Mouse (Mus musculus) CH12.LX (cell line): ENCODE data around the gene Klc1. TPM values are rescaled to one million over a fixed set of nuclear protein-coding genes. Genes with fewer than 3 reads are reported as not detected.

Source experiments
- DNase-seq: peaks from one replicate; pipeline ENCODE4 v3.0.0-alpha.2; 2013; ENCODE audit errors: extremely low read depth
- H3K27ac ChIP-seq: 2 replicates; pipeline ENCODE4 v1.5.1; 2012; ENCODE audit warnings: low read depth, mild to moderate bottlenecking, control low read depth, moderate library complexity; ENCODE audit not compliant: insufficient read depth
- H3K27me3 ChIP-seq: replicated peaks from 2 replicates; pipeline ENCODE3; 2012; ENCODE audit warnings: inconsistent platforms
- H3K36me3 ChIP-seq, 2 experiments: replicated peaks in 1 of 2; 2 replicates each; pipeline versions ENCODE3 to v1.6.1; 2012; ENCODE audit warnings: inconsistent platforms in 1 of 2, low read length in 1 of 2, mild to moderate bottlenecking in 1 of 2, mixed read lengths in 1 of 2, moderate library complexity in 1 of 2; ENCODE audit not compliant: control insufficient read depth in 1 of 2, insufficient read depth in 1 of 2
- H3K4me1 ChIP-seq, 2 experiments: 2 replicates each; pipeline ENCODE4 v1.6.1; 2012; ENCODE audit warnings: inconsistent platforms in 1 of 2, moderate library complexity in 1 of 2; ENCODE audit not compliant: insufficient read depth in 2 of 2, control insufficient read depth in 1 of 2
- H3K4me2 ChIP-seq: 2 replicates; pipeline ENCODE4 v1.6.1; 2012; ENCODE audit warnings: low read depth, mild to moderate bottlenecking, control low read depth; ENCODE audit not compliant: poor library complexity, insufficient read depth, severe bottlenecking
- H3K4me3 ChIP-seq, 3 experiments: fragments of 150-350 bp in 1 of 3; sonication (generic) in 1 of 3; replicated peaks in 1 of 3; 2 replicates each; pipeline versions ENCODE3 to v1.5.1; 2011 to 2012; ENCODE audit warnings: low read depth in 2 of 3, low read length in 2 of 3, mild to moderate bottlenecking in 2 of 3, moderate library complexity in 2 of 3, control low read depth in 1 of 3, improper control_type of control experiment in 1 of 3, inconsistent platforms in 1 of 3, mixed read lengths in 1 of 3; ENCODE audit not compliant: poor library complexity in 1 of 3
- H3K79me2 ChIP-seq: replicated peaks from 2 replicates; pipeline ENCODE4 v1.6.1; 2012; ENCODE audit warnings: mild to moderate bottlenecking, moderate library complexity; ENCODE audit not compliant: control insufficient read depth, poor library complexity, insufficient read depth, severe bottlenecking; ENCODE audit errors: extremely low read depth
- H3K9ac ChIP-seq: 2 replicates; pipeline ENCODE4 v1.6.1; 2012; ENCODE audit warnings: low read depth, mild to moderate bottlenecking, control low read depth, moderate library complexity; ENCODE audit not compliant: insufficient read depth
- H3K9me3 ChIP-seq: replicated peaks from 2 replicates; pipeline ENCODE3; 2012; ENCODE audit warnings: low read length, inconsistent platforms, mixed read lengths
- GABPA ChIP-seq: IDR thresholded peaks from 2 replicates; pipeline ENCODE4 v1.6.1; 2012; ENCODE audit warnings: low read depth, low read length, improper control_type of control experiment, inconsistent platforms; ENCODE audit not compliant: insufficient replicate concordance
- IRF4 ChIP-seq: IDR thresholded peaks from 2 replicates; pipeline ENCODE4 v1.6.1; 2014; ENCODE audit warnings: low read depth, mild to moderate bottlenecking, inconsistent platforms, low read length, improper control_type of control experiment
- MAZ ChIP-seq: IDR thresholded peaks from 2 replicates; pipeline ENCODE4 v1.6.1; 2012; ENCODE audit warnings: low read depth, mild to moderate bottlenecking, inconsistent platforms, low read length, improper control_type of control experiment, moderate library complexity
- MYC ChIP-seq: IDR thresholded peaks from 2 replicates; pipeline ENCODE4 v1.6.1; 2011; ENCODE audit warnings: low read depth, mild to moderate bottlenecking, improper control_type of control experiment, low read length
- RAD21 ChIP-seq: IDR thresholded peaks from 2 replicates; pipeline ENCODE4 v1.6.1; 2011; ENCODE audit warnings: low read depth, mild to moderate bottlenecking, low read length, improper control_type of control experiment, moderate library complexity
- RCOR1 ChIP-seq: conservative IDR thresholded peaks from 2 replicates; pipeline ENCODE4 v1.6.1; 2012; ENCODE audit warnings: low read depth, mild to moderate bottlenecking, inconsistent platforms, low read length, improper control_type of control experiment
- SIN3A ChIP-seq: IDR thresholded peaks from 2 replicates; pipeline ENCODE4 v1.6.1; 2012; ENCODE audit warnings: low read length, improper control_type of control experiment, inconsistent platforms
- USF2 ChIP-seq: conservative IDR thresholded peaks from 2 replicates; pipeline ENCODE4 v1.6.1; 2011; ENCODE audit warnings: low read depth, low read length, improper control_type of control experiment
- ZNF384 ChIP-seq: IDR thresholded peaks from 2 replicates; pipeline ENCODE4 v1.6.1; 2012; ENCODE audit warnings: low read depth, low read length, improper control_type of control experiment, inconsistent platforms
- dilution Hi-C: fragments of 300-500 bp; cut with MboI; formaldehyde crosslinking; loops from 2 replicates; pipeline ENCODE4 v1.14.3; 2020; ENCODE audit warnings: low sequenced_read_pairs; ENCODE audit not compliant: extremely low pct_unique_long_range_greater_than_20kb, extremely low pct_ligation_motif_present
- in situ Hi-C: fragments of 300-500 bp; cut with MboI; formaldehyde crosslinking; loops from 3 replicates; pipeline ENCODE4 v1.14.3; 2019; ENCODE audit warnings: low sequenced_read_pairs, low pct_ligation_motif_present, low pct_unique_long_range_greater_than_20kb, mixed read lengths
- polyA plus RNA-seq: library from polyadenylated mRNA; unstranded; fragments of >175 nt; gene quantifications from 2 replicates; pipeline ENCODE4 v1.2.1, GENCODE M21; 2012; ENCODE audit warnings: low read depth; ENCODE audit not compliant: insufficient read length
- total RNA-seq, 2 experiments: library from RNA; depleted of rRNA; stranded (reverse); fragments of 300-350 nt in 1 of 2; fragments of >200 nt in 1 of 2; gene quantifications; 2 replicates each; pipeline ENCODE4 v1.2.3; 2012 to 2014

Gene Klc1
- total and polyA plus RNA-seq, 3 experiments = 45.6 to 77.0 (median 55.1) TPM

DNA sequence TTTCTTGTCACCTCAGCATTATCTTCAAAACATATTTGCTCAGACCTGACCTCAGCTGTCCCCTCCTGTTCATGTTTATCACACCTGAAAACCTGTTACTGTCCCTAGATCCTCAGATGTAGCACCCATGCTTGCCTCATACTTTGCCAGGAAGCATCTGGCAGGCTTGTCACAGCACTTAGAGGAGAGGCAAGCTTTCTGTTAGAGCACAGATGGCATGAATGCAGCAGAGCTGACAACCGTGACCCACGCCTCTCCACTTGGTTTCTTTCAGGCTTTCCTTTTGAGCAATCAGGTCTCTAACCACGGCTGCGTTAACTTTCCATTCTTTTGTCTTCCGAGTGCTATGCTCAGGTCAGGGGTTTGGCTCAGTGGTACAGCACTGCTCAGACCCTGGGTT, 70.8 kb downstream of the Klc1 start:
- dilution Hi-C loops (no loop called here), in situ Hi-C loops (no loop called here)
- Histone ChIP-seq H3K4me1 (peaks cover 0 to 24% of the 10 kb centered on the region in 2 experiments; a peak in 2 of 4 replicates), H3K4me2 (no peak overlapping the region), H3K9ac (no peak overlapping the region), H3K9me3 (no peaks in the 10 kb centered on the region), H3K36me3 (peaks cover 31 to 92% of the 10 kb centered on the region in 2 experiments), H3K27ac (no peak overlapping the region), H3K79me2 (no peaks in the 10 kb centered on the region), H3K4me3 (no peak overlapping the region), H3K27me3 (no peaks in the 10 kb centered on the region)
- TF ChIP-seq SIN3A = no peak
- no peak for DNase-seq

DNA sequence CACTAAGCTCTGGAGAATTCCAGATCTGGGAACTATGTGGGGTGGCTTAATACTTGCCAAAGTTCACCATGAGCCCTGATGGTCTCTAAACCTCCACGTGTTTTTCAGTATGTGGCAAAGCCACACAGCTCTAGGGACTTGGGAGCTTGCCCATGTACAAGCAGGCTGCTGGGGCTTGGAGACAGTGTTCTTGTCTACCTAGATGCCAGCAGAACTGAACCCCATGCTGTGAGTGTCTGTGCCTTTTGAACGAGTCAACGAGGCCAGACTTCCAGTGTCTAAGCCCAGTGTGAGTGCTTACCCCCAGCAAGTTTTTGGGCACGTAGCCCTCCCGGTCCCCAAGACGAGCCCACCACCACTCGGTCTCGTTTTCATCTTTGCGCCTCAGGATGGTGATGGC, 71.3 kb downstream of the Klc1 start:
- dilution Hi-C loops (no loop called here), in situ Hi-C loops (no loop called here)
- no peak for DNase-seq
- Histone ChIP-seq H3K4me3 (no peak overlapping the region), H3K27ac (no peak overlapping the region), H3K9me3 (no peaks in the 10 kb centered on the region), H3K4me1 (peaks cover 2 to 28% of the 10 kb centered on the region in 2 experiments; a peak in 3 of 4 replicates), H3K79me2 (no peaks in the 10 kb centered on the region), H3K4me2 (no peak overlapping the region), H3K36me3 (peaks cover 28 to 87% of the 10 kb centered on the region in 2 experiments), H3K27me3 (no peaks in the 10 kb centered on the region), H3K9ac (no peak overlapping the region)
- TF ChIP-seq RAD21 (no peak), GABPA (no peak)

DNA sequence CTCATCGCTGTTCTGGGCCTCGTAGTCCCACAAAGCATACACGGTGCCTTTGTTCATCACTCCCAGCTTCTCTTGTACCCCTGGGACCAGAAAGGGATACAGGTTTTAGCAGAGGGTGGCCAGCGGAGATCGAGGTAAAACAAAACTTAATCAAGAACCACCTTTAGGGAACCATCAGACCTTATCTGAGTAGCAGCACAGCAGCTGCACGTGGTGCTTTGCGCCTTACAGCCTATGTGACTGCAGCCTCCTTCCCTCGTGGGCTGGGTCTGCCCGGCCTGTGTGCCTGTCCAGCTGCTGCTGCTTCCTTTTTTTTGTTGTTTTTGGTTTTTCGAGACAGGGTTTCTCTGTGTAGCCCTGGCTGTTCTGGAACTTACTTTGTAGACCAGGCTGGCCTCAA, 71.7 kb downstream of the Klc1 start:
- dilution Hi-C loops = no loop called here
- Histone ChIP-seq H3K27ac (no peak overlapping the region), H3K36me3 (peaks cover 25 to 83% of the 10 kb centered on the region in 2 experiments), H3K79me2 (no peaks in the 10 kb centered on the region), H3K4me2 (no peak overlapping the region), H3K9ac (no peak overlapping the region), H3K4me3 (no peak overlapping the region), H3K27me3 (no peaks in the 10 kb centered on the region), H3K9me3 (no peaks in the 10 kb centered on the region), H3K4me1 (peaks cover 4 to 33% of the 10 kb centered on the region in 2 experiments)
- TF ChIP-seq RCOR1 (no peak), USF2 (no peak), MAZ (no peak), ZNF384 (no peak), MYC (no peak), IRF4 (no peak)
- in situ Hi-C loops = no loop called here
- no peak for DNase-seq
